Comparison of ENCODE assay signal across 1 mouse cellular context in the genomic region with DNA sequence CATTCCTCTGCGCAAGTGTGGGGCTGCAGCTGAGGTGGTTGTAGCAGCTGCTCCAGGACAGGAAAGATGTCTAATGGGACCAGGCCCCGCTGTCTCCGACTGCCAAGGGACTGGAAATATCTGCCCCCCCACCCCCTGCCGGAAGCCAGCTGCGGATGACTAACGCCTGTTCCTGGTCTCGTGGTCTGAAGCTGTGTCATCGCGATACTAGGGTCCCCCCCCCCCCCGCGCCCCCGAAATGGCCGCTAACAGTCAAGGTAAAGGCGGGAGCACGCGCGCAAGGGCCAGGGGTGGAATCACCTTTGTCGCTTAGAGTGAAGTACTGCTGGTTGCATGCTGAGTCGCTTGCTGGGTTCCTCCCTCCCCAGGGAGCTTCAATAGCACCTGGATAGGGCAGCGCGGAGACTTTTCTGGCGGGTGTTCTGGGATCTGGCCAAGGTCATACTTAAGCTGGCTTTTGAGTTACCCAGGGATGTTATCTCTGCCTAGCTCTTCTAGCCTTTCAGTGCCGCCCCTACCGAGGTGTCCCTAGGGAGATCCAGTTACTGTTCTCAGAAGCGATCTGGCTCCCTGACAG.
TF ChIP-seq lines count a peak whose summit lies in the region.

A gene (plus strand): TSS at position 205 of the 577 bp plus-strand sequence.
A gene (minus strand): TSS at position 421 of the 577 bp plus-strand sequence.

TF ChIP-seq in MEL, 35 proteins besides CTCF, POLR2A, EP300 and RAD21 (continued from another document):
- no peak for TF ChIP-seq JUND (IDR thresholded peaks at IDR 0.05; ENCODE audit: low read depth, low read length)
- peak; percentile 69; the same call in 1 of the 2 replicates for TF ChIP-seq POLR2AphosphoS2 (IDR thresholded peaks at IDR 0.05; ENCODE audit: low read length)
- TF ChIP-seq MEF2A (IDR thresholded peaks at IDR 0.05; ENCODE audit: extremely low read depth, insufficient replicate concordance, low read depth, low read length, poor library complexity, severe bottlenecking): no peak
- no peak for TF ChIP-seq POLR2AphosphoS5 (IDR thresholded peaks at IDR 0.05; ENCODE audit: borderline replicate concordance, low read depth, low read length)
- no peak for TF ChIP-seq ZC3H11A (IDR thresholded peaks at IDR 0.05; ENCODE audit: low read depth, low read length)
- peak; percentile 82 for TF ChIP-seq NELFE (IDR thresholded peaks at IDR 0.05; ENCODE audit: low read depth, low read length)
- TF ChIP-seq MYB (IDR thresholded peaks at IDR 0.05; ENCODE audit: low read depth, low read length): peak; percentile 20; the same call in 1 of the 2 replicates
- peak; percentile 77; the same call in 1 of the 2 replicates for TF ChIP-seq MAZ (IDR thresholded peaks at IDR 0.05; ENCODE audit: low read depth, low read length)
